Mouse (Mus musculus) stomach, postnatal 0 days (tissue): ENCODE measurements at regions not wholly inside any gene's neighbourhood (a gene's known extent, or its start where the extent isn't known, plus 50 kb on each side); places are given as distances from the start of the nearest gene placed in this dataset.

Experiments used
- CTCF ChIP-seq: IDR thresholded peaks from 2 replicates; pipeline ENCODE4 v1.5.1; 2016; ENCODE audit warnings: antibody characterized with exemption, low read depth, mild to moderate bottlenecking, moderate library complexity
- EP300 ChIP-seq: optimal IDR thresholded peaks from 2 replicates; pipeline ENCODE3; 2016; ENCODE audit warnings: antibody characterized with exemption

- TF ChIP-seq CTCF (no peak), EP300 (no peak)
Observed at GRCm38 (mm10) chr12:92365926-92366325, 517.0 kb upstream of the Sel1l start.
